Mouse (Mus musculus): Measurements from ENCODE around the gene 4931428L18Rik. TPM values are rescaled to one million over a fixed set of nuclear protein-coding genes. Genes with fewer than 3 reads are reported as not detected.

4931428L18Rik gene
- total RNA-seq, 4 experiments from 2014 or later, result not detected

GRCm38 (mm10) chr1:31152799-31153426, 69.6 kb downstream of the 4931428L18Rik start:
- DNase-seq (ENCODE audit: low spot score in 2 of 2), result no peak

DNA sequence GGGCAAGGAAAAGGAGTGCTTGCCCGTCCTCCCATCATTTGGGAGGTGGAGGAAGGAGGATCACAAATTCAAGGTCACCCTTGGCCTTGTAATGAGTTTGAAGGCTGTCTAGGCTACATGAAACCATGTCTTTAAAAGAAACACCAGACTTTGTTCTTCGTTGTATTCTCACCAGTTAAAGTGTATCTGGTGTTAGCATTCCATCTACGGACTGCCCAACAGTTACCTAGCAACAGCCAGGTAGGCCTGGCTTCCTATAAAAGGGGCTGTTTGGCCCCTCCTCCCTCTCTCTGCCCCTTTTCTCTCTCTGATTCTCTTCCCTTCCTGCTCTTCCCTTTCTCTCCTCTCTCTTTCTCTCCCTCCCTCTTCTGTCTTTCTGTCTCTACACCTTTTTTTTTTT, 71.9 kb downstream of the 4931428L18Rik start:
- DNase-seq (ENCODE audit: low spot score in 2 of 2), result no peak

DNA sequence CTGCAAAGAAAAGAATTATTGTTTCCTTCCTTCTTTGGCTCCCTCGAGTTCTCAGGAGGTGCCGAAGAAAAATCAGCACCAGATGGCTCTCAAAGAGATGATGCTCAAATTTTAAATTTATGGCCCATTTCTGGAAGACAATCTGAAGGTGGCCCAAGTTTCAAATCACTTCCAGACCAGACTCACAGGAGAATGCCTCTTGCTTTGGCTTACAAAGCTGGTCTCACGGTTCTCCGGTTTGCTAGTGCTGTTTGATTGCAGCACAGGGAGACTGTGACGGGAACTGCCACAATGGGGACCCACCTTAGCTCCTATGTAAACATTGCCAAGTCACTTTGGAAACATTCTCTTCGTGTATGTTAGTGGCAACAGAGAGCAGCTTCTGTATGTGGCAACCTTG, 72.8 kb downstream of the 4931428L18Rik start:
- no peak for DNase-seq (ENCODE audit: low spot score in 2 of 2)

GRCm38 (mm10) chr1:31143571-31143970, 78.9 kb downstream of the 4931428L18Rik start:
- no peak for DNase-seq (ENCODE audit: low spot score in 2 of 2)

GRCm38 (mm10) chr1:31142288-31143094, 80.0 kb downstream of the 4931428L18Rik start:
- DNase-seq (ENCODE audit: low spot score in 2 of 2), result no peak

DNA sequence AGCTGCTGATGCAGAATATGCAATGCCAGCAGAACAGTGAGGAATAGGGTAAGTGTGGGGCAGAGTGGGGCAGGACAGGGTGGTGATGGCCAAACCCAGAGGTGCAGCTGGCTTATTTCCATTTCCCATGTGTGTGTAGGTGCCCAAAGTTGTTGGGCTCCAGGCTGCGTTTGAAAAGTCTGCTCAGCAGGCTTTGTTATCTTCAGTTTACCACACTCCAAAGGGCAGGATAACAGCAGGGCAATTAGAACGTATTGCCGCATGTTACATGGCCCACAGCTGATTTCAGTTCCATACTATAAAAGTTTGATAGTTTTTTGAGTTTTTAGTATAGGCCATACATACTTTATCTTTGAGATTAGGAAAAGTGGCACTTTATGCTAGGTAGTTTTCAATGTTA, 84.1 kb downstream of the 4931428L18Rik start:
- DNase-seq (ENCODE audit: low spot score in 2 of 2), result no peak

DNA sequence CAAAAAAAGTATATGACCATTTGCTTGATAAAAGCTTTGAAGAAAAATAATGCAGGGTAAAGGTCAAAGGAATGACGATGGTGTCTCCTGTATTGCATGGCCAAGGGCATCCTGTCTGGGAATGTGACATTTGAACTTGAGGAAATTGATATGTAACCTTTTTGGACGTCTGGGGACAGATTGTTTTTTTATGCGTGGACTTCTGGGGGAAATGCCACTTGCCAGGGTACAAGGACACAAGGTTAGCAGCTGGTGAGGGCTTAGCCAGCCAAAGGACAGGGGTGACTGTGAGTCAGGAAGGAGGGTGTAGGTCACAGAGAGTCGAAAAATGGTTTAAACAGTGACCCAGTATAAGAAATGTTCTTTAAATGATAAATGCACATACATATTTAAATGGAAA, 109.0 kb downstream of the 4931428L18Rik start:
- DNase-seq (ENCODE audit: low spot score in 2 of 2), result no peak

DNA sequence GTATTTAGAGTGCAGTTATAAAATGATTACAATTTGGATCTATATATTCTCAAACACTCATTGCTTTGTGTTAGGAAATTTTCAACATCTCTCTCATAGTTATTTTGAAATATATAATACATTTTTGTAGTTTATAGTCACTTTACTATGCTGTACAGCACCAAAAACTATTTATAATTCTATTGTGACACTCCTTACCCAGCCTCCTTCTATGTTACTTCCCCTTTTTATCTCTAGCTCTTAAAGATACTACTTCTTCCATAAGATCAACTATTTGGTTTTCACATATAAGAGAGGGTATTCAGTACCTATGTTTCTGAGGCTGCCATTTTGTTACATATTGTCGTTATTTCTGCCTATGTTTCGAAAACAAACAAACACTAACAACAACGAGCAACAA, 114.5 kb downstream of the 4931428L18Rik start:
- no peak for DNase-seq (ENCODE audit: low spot score in 2 of 2)

GRCm38 (mm10) chr1:31102863-31103657, 119.4 kb downstream of the 4931428L18Rik start:
- DNase-seq (ENCODE audit: low spot score in 2 of 2), result peak in 1 of 2 experiments; percentile 15

- no peak for DNase-seq (ENCODE audit: low spot score in 2 of 2)
Observed at GRCm38 (mm10) chr1:31102280-31102679, 120.2 kb downstream of the 4931428L18Rik start.

GRCm38 (mm10) chr1:31097208-31097607, 125.3 kb downstream of the 4931428L18Rik start:
- DNase-seq (ENCODE audit: low spot score in 2 of 2), result no peak

DNA sequence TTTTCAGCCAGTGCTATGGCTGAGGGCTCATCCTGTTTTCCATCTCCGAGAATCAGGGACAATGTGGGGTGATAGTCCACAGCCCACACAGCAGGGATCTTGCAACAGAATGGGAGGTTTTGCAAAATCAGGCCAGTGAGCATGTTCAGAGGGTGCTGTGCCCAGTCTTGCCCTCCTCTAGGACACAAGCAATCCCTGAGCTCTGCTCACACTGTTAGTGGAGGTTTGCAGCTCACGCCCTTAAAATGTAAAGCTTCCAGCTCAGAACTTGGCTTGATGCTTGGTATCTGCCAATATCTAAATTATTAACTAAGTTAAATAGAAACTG, 126.1 kb downstream of the 4931428L18Rik start:
- DNase-seq (ENCODE audit: low spot score in 2 of 2), result no peak

- peak in 1 of 2 experiments; percentile 54 for DNase-seq (ENCODE audit: low spot score in 2 of 2)
Observed at GRCm38 (mm10) chr1:31095706-31096465, 126.6 kb downstream of the 4931428L18Rik start.

DNA sequence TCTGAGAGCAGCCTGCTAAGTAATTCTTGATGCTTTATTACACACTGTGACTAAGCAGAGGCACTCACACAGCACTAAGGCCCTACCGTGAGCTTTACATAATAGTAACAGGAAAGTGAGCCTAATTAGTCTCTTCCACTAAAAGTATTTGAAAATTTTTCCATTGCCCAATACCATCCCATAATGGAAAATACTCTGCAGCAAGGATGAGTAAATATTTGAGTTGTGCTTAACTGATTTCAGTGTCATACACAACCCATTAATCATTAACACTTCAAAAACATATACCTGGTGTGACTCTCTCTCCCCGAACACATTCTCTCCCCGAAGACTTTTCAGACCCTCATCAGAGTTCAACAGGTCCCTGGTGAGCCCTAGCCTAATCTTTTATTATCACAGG, 127.7 kb downstream of the 4931428L18Rik start:
- no peak for DNase-seq (ENCODE audit: low spot score in 2 of 2)

- DNase-seq (ENCODE audit: low spot score in 2 of 2), result no peak
Observed at GRCm38 (mm10) chr1:31093939-31094338, 128.5 kb downstream of the 4931428L18Rik start.

GRCm38 (mm10) chr1:31088686-31089085, 133.8 kb downstream of the 4931428L18Rik start:
- no peak for DNase-seq (ENCODE audit: low spot score in 2 of 2)

DNA sequence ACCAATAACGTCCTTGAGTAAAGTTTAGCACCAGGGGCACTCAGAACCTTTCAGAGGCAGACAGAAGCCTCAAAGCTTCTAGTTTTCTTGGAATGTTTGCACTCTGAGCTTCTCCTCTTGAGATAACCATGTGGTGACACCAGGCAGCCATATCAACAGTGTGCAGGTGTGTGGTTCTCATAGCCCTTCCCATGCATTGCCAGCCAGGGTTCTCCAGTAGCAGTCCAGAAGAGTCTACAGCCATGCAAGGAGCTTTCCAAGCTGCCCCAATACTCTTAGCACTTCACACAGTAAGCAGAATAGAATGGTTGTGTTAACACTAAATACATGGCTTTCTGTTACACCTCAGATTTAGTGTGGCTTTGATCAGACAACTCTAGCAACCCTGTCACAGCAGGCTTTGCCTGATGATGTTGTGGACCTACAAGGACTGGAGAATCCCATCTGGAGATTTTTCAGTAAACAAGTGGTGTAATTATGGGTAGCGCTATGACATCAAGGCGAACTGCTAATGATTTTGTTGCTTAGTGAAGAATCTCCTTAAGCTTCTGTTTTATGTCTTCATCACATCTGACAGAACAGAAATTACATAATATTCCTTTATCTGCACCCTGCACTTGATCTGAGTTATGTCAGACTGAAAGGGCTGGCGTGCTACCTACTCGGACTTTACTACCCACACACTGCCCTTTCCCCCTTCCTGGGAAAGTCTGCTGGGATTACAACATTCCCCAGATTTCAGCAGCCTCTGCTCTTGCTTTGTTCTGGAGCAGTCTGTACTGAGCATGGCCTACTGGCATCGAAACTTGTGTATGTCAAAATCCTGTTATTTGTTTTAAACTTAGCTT, 149.7 kb downstream of the 4931428L18Rik start:
- DNase-seq (ENCODE audit: low spot score in 2 of 2), result no peak

DNA sequence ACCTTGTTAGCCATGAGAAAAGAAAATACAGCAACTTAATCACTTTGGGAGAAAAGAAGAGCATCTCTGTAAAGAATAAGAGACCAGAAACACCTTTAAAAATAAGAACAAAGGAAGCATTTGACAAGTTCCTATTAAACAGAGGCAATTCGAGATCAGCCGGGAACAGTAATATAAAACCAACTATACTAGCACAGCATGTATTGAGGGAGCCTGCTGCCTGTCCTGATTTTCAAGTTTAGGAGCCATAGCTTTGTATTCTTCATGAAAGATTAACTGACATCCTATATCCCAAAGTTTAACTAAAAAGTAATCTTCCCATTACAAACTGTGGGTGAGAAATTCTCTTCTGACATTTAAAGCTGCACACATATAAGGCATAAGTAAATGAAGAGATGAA, 151.3 kb downstream of the 4931428L18Rik start:
- DNase-seq (ENCODE audit: low spot score in 2 of 2), result no peak

GRCm38 (mm10) chr1:31064817-31065740, 157.4 kb downstream of the 4931428L18Rik start:
- DNase-seq (ENCODE audit: low spot score in 2 of 2), result peak in 1 of 2 experiments; percentile 21

Data from left cerebral cortex, adult 8-10 months (tissue).